Mouse (Mus musculus): ENCODE measurements around the gene Nup93.

Gene Nup93

GRCm38 (mm10) chr8:94186542-94186941, 27.8 kb upstream of the Nup93 start:
- DNase-seq (ENCODE audit: low read depth in 2 of 2, low spot score in 2 of 2): peak; percentile 29 to 42

- no peak for DNase-seq (ENCODE audit: low read depth in 2 of 2, low spot score in 2 of 2)
Measured at GRCm38 (mm10) chr8:94187290-94188002, 26.9 kb upstream of the Nup93 start.

- no peak for DNase-seq (ENCODE audit: low read depth in 2 of 2, low spot score in 2 of 2)
Measured at GRCm38 (mm10) chr8:94189275-94190031, 24.9 kb upstream of the Nup93 start.

DNA sequence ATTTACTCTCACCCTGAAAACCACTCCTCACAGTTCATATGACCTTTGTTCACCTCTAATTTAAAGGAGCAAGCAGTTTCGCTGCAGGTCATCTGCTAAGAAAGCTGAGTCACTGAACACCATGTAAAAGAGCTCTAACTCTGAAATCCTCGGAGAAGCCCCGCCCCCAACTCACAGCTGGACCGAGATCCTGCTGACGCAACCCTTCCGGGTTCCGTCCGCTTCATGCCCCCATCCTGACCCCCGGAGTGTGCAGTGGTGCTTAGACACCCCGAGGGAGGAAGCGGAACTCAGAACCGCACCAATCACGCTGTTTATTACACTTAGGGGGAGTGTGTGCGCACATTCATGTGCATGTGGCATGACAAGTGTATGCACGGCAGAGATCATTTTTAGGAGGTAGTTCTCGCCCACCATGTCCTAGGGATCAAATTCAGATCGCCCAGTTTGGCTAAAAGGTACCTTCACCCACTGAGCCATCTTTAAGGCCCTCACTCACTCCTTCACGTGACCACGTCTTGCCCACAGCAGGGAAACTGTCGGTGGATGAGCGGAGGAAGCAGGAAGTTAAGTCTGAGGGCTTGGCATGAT, 23.2 kb upstream of the Nup93 start:
- DNase-seq (ENCODE audit: low read depth in 2 of 2, low spot score in 2 of 2): peak; percentile 59 to 79

DNA sequence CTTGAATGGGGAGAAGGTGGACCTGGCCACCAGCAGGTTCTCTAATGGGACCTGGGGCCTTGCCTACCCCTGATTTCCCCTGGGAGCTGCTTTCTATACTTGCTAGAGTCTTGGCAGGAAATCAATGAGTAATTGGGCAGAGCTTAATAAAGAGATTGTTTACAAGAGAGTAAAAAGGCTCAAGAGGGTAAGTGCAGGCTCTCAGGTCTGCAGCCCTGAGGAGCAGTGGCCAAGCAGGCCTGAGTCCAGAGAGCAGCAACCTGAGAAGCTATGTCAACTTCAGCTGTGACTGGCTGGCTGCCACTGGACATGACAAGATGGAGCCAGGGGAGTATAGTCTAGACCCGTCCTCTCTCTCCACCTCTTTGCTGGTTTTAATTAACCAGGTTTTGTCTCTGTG, 21.4 kb upstream of the Nup93 start:
- no peak for DNase-seq (ENCODE audit: low read depth in 2 of 2, low spot score in 2 of 2)

GRCm38 (mm10) chr8:94194591-94195223, 19.7 kb upstream of the Nup93 start:
- DNase-seq (ENCODE audit: low read depth in 2 of 2, low spot score in 2 of 2): no peak

DNA sequence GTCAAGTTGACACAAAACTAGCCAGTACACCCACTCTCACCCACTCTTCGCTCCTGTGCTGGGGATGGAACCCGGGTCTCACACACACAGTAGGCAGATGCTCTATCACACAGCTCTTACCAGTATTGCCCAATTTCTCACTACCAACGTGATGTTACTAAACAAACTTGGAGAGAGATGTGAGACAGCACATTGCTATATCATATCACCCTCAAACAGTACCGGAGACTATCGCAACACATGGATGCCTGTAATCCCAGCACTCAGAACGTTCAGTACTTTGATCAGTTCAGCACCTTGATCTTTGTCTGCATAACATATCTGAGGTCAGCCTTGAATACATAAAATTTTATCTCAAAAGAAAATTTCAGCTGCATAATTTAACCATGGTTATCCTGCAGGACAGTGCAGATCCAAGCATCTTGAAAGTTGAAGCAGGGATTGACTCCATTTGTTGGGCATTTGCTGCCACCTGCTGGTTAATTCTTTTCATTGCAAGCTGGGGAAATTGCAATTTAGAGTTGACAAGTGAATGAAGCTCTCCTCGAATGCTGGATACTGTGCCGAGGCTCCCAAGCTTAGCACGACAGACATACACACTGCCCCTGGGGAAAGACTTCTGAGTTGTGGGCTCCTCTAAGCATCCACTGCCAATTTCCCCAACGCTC, 15.0 kb upstream of the Nup93 start:
- peak; percentile 44 to 59 for DNase-seq (ENCODE audit: low read depth in 2 of 2, low spot score in 2 of 2)

GRCm38 (mm10) chr8:94204043-94204442, 10.3 kb upstream of the Nup93 start:
- DNase-seq (ENCODE audit: low read depth in 2 of 2, low spot score in 2 of 2): no peak

DNA sequence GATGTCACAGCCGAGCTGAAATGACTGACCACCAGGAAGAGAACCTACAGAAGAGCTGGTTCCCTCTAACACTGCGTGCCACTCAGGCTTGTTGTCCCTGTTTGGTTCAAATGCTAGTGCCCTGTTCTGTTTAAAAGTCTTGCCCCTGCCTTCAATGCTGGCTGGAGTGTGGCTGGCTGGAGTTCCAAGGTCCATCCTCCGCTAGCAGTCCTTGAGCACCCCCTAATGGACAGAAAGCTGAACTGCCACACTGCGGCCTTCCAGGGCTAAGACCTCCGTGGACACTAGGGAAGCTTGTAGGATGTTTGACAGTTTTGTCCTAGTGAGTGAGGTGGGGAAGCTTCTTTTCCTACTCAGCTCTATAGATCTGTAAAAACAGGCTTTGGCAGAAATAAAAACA, 8.6 kb upstream of the Nup93 start:
- DNase-seq (ENCODE audit: low read depth in 2 of 2, low spot score in 2 of 2): peak; percentile 15 to 20

DNA sequence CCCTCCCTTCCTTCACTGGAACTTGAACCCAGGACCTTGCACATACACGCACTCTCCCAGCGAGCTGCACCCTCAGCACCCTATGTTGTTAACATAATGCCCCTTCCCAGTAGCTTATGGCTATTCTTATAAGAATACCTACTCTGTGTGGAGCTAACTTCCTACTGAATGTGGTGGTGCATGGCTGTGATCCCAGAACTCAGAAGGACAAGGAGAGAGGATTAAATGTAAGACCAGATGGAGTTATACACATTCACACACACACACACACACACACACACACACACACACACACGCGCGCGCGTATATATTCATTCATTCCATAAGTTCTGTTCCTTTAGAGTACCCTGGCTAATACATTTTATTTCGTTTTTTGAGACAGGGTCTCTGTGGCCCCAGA, 8.1 kb upstream of the Nup93 start:
- DNase-seq (ENCODE audit: low read depth in 2 of 2, low spot score in 2 of 2): no peak

GRCm38 (mm10) chr8:94207491-94207890, 6.9 kb upstream of the Nup93 start:
- DNase-seq (ENCODE audit: low read depth in 2 of 2, low spot score in 2 of 2): no peak

DNA sequence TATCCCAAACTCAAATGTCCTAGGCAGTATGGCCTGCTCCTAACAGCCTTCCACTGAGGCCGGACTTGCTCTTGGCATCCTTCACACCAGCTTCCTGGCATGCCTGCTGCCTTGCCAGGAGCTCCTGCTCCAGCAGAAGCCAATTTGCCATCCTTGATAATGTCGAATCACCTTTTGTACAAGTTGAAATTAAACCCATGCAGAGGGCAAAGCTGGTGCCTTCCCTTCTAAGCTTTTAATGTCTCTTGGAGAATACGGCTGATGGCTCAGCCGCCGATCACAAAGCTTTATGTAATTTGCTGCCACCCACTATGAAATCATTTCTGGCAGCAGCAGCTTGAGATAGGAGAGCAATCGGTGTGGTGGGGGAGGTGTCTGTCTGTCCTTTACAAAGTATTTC, 4.7 kb upstream of the Nup93 start:
- no peak for DNase-seq (ENCODE audit: low read depth in 2 of 2, low spot score in 2 of 2)

GRCm38 (mm10) chr8:94210225-94210624, 4.1 kb upstream of the Nup93 start:
- no peak for DNase-seq (ENCODE audit: low read depth in 2 of 2, low spot score in 2 of 2)

- no peak for DNase-seq (ENCODE audit: low read depth in 2 of 2, low spot score in 2 of 2)
Measured at GRCm38 (mm10) chr8:94213819-94214218, 545 bp upstream of the Nup93 start.

DNA sequence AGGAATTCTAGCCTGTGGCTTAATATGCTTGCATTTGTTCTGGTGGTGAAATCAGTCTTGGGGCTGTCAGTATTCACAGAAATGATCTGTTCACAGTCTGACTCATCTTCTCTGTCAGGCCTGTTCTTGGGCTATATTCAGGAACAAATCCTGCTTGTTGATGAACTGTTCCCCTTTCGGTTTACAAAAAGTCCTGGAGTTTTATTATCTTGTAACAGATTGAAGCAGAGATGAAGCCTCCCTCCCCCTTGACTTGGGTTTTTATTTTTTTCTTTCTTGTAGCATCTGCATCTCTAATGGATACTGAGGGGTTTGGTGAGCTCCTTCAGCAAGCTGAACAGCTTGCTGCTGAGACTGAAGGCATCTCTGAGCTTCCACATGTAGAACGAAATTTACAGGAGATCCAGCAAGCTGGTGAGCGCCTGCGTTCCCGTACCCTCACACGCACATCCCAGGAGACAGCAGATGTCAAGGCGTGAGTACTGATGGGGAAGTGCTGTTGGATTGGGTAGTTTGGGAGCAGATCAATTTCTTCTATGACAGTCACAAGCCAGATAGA, 13.1 kb downstream of the Nup93 start:
- DNase-seq (ENCODE audit: low read depth in 2 of 2, low spot score in 2 of 2): no peak

GRCm38 (mm10) chr8:94240240-94240751, 25.9 kb downstream of the Nup93 start:
- DNase-seq (ENCODE audit: low read depth in 2 of 2, low spot score in 2 of 2): no peak

- no peak for DNase-seq (ENCODE audit: low read depth in 2 of 2, low spot score in 2 of 2)
Measured at GRCm38 (mm10) chr8:94249836-94250435, 35.6 kb downstream of the Nup93 start.

GRCm38 (mm10) chr8:94258881-94259280, 44.5 kb downstream of the Nup93 start:
- no peak for DNase-seq (ENCODE audit: low read depth in 2 of 2, low spot score in 2 of 2)

DNA sequence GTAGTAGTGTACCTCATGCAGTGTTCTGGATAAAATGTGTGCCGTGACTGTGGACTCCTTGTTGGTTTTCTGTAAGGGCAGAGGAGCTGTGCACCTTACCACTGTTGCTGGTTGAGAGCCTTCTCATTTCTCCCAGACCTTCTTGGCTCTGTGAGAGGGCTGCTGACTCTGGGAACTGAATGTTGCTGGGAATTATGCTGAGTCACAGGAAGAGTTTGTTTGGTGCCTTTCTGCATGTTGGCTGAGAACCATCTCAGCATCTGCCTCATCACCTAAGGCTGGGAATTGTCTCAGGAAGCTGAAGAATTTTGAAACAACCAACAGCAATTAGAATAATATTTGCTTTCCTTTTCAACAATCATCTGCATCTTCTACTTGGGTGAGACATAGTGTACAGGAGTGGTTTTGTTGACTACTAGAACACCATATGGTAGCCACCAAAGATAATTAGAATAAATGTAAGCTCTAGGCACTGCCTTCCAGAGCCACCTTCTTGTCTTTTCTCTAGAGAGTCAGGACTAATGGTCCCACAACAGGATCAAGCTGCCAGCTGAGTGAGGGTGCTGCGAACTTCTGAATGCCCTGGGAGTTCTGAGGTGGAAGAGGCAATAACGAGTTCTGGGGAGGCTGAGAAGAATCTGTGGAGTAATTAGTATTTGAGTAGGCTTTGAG, 48.4 kb downstream of the Nup93 start:
- no peak for DNase-seq (ENCODE audit: low read depth in 2 of 2, low spot score in 2 of 2)

All from CD8-positive naive resting alpha-beta T cell, adult 2 months (primary cell).